Mouse (Mus musculus) stomach, embryonic 15.5 days (tissue): ENCODE data around the gene Cnn3. TPM values are rescaled to one million over a fixed set of nuclear protein-coding genes. Genes with fewer than 3 reads are reported as not detected.

ENCODE experiments used
- ATAC-seq: fragments of 200-750 bp; cut with Nextera tagmentation; 2 replicates; pipeline ENCODE4 v1.8.0; 2017; ENCODE audit warnings: low read depth, moderate number of reproducible peaks, moderate TSS enrichment; ENCODE audit not compliant: insufficient read depth, low FRiP score
- H3K27ac ChIP-seq: fragments of 300-500 bp; sonication (generic); 2 replicates; pipeline ENCODE4 v1.5.1; 2015; ENCODE audit warnings: mild to moderate bottlenecking, inconsistent platforms
- H3K27me3 ChIP-seq: fragments of 300-500 bp; sonication (generic); replicated peaks from 2 replicates; pipeline ENCODE4 v1.6.1; 2015; ENCODE audit warnings: inconsistent platforms
- H3K36me3 ChIP-seq: fragments of 300-500 bp; sonication (generic); 2 replicates; pipeline ENCODE4 v1.6.1; 2015; ENCODE audit warnings: inconsistent platforms
- H3K4me1 ChIP-seq: fragments of 300-500 bp; sonication (generic); 2 replicates; pipeline ENCODE4 v1.6.1; 2015; ENCODE audit warnings: inconsistent platforms
- H3K4me2 ChIP-seq: fragments of 300-500 bp; sonication (generic); 2 replicates; pipeline ENCODE4 v1.6.1; 2015; ENCODE audit warnings: mild to moderate bottlenecking, inconsistent platforms
- H3K4me3 ChIP-seq: fragments of 300-500 bp; sonication (generic); replicated peaks from 2 replicates; pipeline ENCODE4 v1.5.1; 2015; ENCODE audit warnings: inconsistent platforms
- H3K9ac ChIP-seq: fragments of 300-500 bp; sonication (generic); 2 replicates; pipeline ENCODE4 v1.6.1; 2015; ENCODE audit warnings: inconsistent platforms
- H3K9me3 ChIP-seq: fragments of 300-500 bp; sonication (generic); 2 replicates; pipeline ENCODE4 v1.6.1; 2016; ENCODE audit warnings: inconsistent platforms
- WGBS: fragments of 180-500 bp; shearing (Covaris S2); methylation state at CpG from one replicate; pipeline ENCODE4 v1.1.7; 2015; 5-methylcytosine and 5-hydroxymethylcytosine counted together
- polyA plus RNA-seq: library from polyadenylated mRNA; unstranded; fragments of >200 nt; fragmentation: Nextera tagmentation; extraction: Ambion mirVana; gene quantifications from 2 replicates; pipeline ENCODE4 v1.2.1, GENCODE M21; 2015

Gene Cnn3
- polyA plus RNA-seq, 1 experiment from 2014 or later = 525 TPM

DNA sequence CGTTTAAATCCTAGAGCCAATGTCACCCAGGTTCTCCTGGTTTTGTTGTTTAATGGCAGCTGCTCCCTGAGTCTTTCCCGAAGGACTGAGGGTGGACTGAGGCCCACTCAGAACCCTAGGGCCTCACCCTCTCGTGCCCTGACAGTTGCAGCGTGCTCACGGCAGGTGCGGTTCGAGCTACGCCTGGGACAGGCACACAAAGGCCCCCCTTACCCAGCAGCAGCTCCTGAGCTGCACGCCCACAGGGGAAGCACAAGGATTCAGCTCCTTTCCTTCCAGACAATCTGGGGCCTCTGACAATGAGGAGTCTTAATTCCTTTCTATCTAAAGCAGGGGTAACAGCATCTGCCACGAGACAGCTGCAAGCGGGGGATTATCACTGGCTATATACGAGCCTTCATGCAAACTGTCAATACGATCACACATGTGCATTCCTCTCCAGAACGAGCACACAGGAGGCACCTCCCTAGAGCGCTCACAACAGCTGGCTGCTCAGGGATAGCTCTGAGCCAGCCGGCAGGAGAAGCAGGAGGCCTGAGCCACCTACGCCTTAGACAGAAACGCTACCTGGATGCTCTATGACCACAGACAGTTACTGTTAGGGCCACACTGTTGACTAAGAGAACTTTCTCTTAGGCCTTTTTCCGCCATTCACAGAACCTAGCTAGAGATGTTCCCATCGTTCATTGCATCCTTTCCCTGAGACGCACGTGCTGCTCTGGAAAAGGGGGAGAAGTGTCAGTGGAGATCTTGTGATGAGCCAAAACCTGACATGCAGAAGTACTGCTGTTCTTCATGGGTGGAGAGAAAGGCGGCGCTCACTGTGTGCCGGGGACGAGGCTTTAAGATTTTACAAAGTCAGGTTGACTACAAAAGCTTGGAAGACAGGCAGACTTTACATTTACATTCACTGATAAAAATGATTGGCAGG is 54.0 kb downstream of the Cnn3 start:
- H3K9ac ChIP-seq = no peak overlapping the region
- H3K4me3 ChIP-seq = no peak overlapping the region
- H3K9me3 ChIP-seq = no peaks in the 10 kb centered on the region
- no peak for ATAC-seq
- H3K4me2 ChIP-seq = no peak overlapping the region
- 55% methylated on average over 26 of the region's 26 CpGs for WGBS
- no peak overlapping the region for H3K27ac ChIP-seq
- no peaks in the 10 kb centered on the region for H3K36me3 ChIP-seq
- no peaks in the 10 kb centered on the region for H3K4me1 ChIP-seq
- H3K27me3 ChIP-seq = no peaks in the 10 kb centered on the region

- H3K27me3 ChIP-seq = no peaks in the 10 kb centered on the region
- H3K9ac ChIP-seq = no peak overlapping the region
- WGBS = 58% methylated on average over 7 of the region's 8 CpGs
- H3K9me3 ChIP-seq = no peaks in the 10 kb centered on the region
- no peak overlapping the region for H3K4me3 ChIP-seq
- no peaks in the 10 kb centered on the region for H3K4me1 ChIP-seq
- no peaks in the 10 kb centered on the region for H3K36me3 ChIP-seq
- no peak for ATAC-seq
- no peak overlapping the region for H3K4me2 ChIP-seq
- H3K27ac ChIP-seq = no peak overlapping the region
Measured at GRCm38 (mm10) chr3:121480961-121481436, 54.7 kb downstream of the Cnn3 start.

- H3K4me2 ChIP-seq = no peak overlapping the region
- no peaks in the 10 kb centered on the region for H3K4me1 ChIP-seq
- no peak for ATAC-seq
- no peak overlapping the region for H3K4me3 ChIP-seq
- H3K36me3 ChIP-seq = no peaks in the 10 kb centered on the region
- H3K27me3 ChIP-seq = no peaks in the 10 kb centered on the region
- no peaks in the 10 kb centered on the region for H3K9me3 ChIP-seq
- H3K27ac ChIP-seq = no peak overlapping the region
- WGBS = 31% methylated on average over 6 of the region's 6 CpGs
- no peak overlapping the region for H3K9ac ChIP-seq
Measured at GRCm38 (mm10) chr3:121481564-121481963, 55.3 kb downstream of the Cnn3 start.

DNA sequence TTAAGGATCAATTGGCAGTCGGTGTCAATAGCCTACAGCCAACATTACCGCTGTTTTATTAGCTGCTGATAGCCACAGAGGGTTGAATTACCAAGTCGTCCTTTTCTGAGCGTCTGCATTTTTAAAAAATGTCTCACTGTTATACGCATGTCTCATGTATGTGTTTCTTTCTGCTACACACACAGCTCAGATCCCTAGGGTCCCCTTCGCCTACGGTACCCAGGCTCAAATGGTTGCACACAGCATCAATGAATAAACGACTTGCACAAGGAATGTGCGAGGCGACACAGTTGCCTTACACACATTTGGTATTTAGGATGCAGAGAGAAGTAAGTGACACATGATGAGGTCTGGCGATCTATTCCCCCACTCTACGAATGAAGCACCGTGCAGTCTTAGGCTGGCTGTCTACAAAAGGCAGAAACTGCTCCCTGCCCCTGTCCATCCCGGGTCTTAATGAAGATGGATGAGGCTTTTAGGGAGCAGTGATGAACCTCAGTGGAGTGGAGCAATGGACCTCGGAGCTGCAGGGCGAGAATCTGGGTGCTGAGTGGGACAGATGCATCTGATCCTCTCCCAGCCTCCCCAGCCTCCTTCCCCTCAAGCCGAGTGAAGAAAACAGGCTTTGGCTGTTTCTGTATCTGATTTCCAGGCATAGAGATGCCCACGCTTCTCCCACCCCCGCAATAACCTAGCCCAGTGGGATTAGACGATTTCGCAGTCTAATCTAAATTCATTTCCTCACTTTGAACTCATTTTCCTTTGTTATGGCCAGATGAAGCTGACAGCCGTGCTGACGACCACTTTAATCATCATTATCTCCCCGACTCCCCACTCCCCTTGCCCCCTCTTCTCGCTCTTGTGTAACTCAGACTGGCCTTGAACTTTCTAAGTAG is 57.2 kb downstream of the Cnn3 start:
- Histone ChIP-seq H3K4me2 (no peak overlapping the region), H3K4me3 (no peak overlapping the region), H3K27me3 (no peaks in the 10 kb centered on the region), H3K36me3 (no peaks in the 10 kb centered on the region), H3K4me1 (no peaks in the 10 kb centered on the region), H3K9me3 (no peaks in the 10 kb centered on the region), H3K9ac (no peak overlapping the region), H3K27ac (no peak overlapping the region)
- WGBS = 43% methylated on average over 25 of the region's 25 CpGs
- ATAC-seq = no peak

GRCm38 (mm10) chr3:121485201-121485600 is 58.9 kb downstream of the Cnn3 start:
- ATAC-seq = no peak
- no peak overlapping the region for H3K4me3 ChIP-seq

DNA sequence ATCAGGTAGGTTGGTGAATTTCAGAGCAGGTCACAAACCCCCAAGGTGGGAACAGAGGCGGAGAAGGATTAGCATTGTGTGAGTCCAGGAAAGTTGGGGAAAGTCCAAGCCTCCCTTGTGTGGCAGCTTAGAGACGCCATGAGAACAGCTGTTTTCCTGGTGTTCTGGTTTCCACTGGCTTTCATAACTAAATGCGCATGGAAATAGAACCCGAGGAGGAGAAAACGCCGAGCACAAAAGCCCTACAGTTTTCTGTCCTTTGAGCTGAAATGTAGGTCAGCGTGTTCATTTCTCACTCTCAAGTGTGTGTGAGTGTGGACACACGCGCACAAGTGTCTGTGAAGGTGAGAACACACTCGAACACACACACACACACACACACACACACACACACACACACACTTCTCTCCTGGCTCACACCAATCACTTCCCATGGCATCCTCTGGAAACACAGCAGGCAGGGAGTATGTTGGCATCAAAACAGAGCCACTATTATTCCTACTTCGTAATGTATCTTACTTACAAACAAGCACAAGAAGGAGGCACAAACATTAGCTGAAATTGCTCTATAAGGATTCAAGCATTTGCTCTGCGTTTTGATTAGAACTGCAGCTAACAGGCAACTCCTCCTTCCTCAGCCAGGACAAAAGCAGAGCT is 63.3 kb downstream of the Cnn3 start:
- no peaks in the 10 kb centered on the region for H3K9me3 ChIP-seq
- H3K27ac ChIP-seq = 0 out of 2 replicates have a peak overlapping the region, but pooled peaks have one; percentile 4
- no peak overlapping the region for H3K4me2 ChIP-seq
- no peaks in the 10 kb centered on the region for H3K27me3 ChIP-seq
- H3K9ac ChIP-seq = no peak overlapping the region
- H3K4me1 ChIP-seq = peaks cover 9% of the 10 kb centered on the region; the same call in 1 of the 2 replicates
- no peak; the same call in 1 of the 2 replicates for ATAC-seq
- no peak overlapping the region for H3K4me3 ChIP-seq
- no peaks in the 10 kb centered on the region for H3K36me3 ChIP-seq
- 63% methylated on average over 12 of the region's 12 CpGs for WGBS

More at GRCm38 (mm10) chr3:121485201-121485600, 58.9 kb downstream of the Cnn3 start:
- no peaks in the 10 kb centered on the region for H3K27me3 ChIP-seq
- H3K27ac ChIP-seq = no peak overlapping the region
- 0 out of 2 replicates have a peak, but pooled peaks cover 5% of the 10 kb centered on the region for H3K4me1 ChIP-seq
- no peaks in the 10 kb centered on the region for H3K36me3 ChIP-seq
- H3K9me3 ChIP-seq = no peaks in the 10 kb centered on the region
- no peak overlapping the region for H3K9ac ChIP-seq
- no peak overlapping the region for H3K4me2 ChIP-seq
- 57% methylated on average over 2 of the region's 2 CpGs for WGBS

- 43% methylated on average over 5 of the region's 5 CpGs for WGBS
- H3K9me3 ChIP-seq = no peaks in the 10 kb centered on the region
- no peak overlapping the region for H3K4me3 ChIP-seq
- no peaks in the 10 kb centered on the region for H3K36me3 ChIP-seq
- no peak overlapping the region for H3K4me2 ChIP-seq
- no peak overlapping the region for H3K9ac ChIP-seq
- H3K27ac ChIP-seq = no peak overlapping the region
- no peak for ATAC-seq
- no peaks in the 10 kb centered on the region for H3K27me3 ChIP-seq
- H3K4me1 ChIP-seq = peaks cover 9% of the 10 kb centered on the region; the same call in 1 of the 2 replicates
Measured at GRCm38 (mm10) chr3:121490941-121491340, 64.6 kb downstream of the Cnn3 start.

DNA sequence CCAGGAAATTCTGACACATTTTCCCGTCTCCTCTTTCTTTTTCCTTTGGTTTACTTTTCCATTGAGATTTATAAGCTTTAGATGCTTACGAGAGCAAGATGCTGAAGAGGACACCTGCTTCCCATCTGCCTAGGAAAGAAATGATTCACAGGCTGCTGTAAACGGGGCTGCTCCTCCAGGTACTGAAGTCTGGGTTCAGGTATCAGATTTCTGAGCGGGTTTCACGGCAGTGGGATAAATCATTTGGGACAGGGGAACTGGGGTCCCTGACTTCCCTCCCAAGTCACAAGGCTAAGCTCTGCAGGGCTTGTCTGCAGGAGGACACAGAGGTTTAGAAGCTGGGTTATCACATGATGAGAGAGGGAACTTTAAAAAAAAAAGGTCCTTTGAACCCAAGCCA is 65.7 kb downstream of the Cnn3 start:
- Histone ChIP-seq H3K36me3 (no peaks in the 10 kb centered on the region), H3K4me2 (no peak overlapping the region), H3K9me3 (no peaks in the 10 kb centered on the region), H3K27me3 (no peaks in the 10 kb centered on the region), H3K27ac (no peak overlapping the region), H3K9ac (no peak overlapping the region), H3K4me1 (peaks cover 9% of the 10 kb centered on the region; the same call in 1 of the 2 replicates), H3K4me3 (no peak overlapping the region)
- 34% methylated on average over 5 of the region's 5 CpGs for WGBS
- ATAC-seq = no peak

DNA sequence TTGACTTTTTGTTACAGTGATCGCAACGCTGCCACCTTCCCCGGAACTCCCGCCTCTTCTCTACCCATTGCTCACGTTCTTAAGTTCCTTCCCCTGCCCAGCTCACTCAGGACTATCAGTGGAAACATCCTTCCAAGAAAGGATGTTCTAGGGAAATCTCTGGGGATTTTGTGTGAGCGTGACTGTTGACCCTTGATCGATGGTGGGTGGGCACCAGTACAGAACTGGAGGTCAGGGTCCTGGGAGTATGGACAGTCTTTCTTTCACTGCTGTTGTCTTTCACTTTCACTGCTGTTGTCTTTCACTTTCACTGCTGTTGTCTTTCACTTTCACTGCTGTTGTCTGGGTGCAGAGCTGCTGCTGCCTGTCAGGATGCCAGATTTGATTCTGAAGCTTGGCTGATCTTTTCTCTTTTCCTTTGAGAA is 67.7 kb downstream of the Cnn3 start:
- no peaks in the 10 kb centered on the region for H3K27me3 ChIP-seq
- H3K36me3 ChIP-seq = no peaks in the 10 kb centered on the region
- no peak overlapping the region for H3K4me3 ChIP-seq
- H3K4me2 ChIP-seq = no peak overlapping the region
- ATAC-seq = no peak
- H3K9me3 ChIP-seq = no peaks in the 10 kb centered on the region
- 67% methylated on average over 7 of the region's 7 CpGs for WGBS
- no peak overlapping the region for H3K27ac ChIP-seq
- peaks cover 9% of the 10 kb centered on the region; the same call in 1 of the 2 replicates for H3K4me1 ChIP-seq
- H3K9ac ChIP-seq = no peak overlapping the region

GRCm38 (mm10) chr3:121500225-121500624 is 73.9 kb downstream of the Cnn3 start:
- ATAC-seq = no peak; the same call in 1 of the 2 replicates
- 0 out of 2 replicates have a peak, but pooled peaks cover 3% of the 10 kb centered on the region for H3K36me3 ChIP-seq
- H3K4me2 ChIP-seq = no peak overlapping the region
- no peak overlapping the region for H3K27ac ChIP-seq
- no peak overlapping the region for H3K9ac ChIP-seq
- H3K27me3 ChIP-seq = no peaks in the 10 kb centered on the region
- H3K4me3 ChIP-seq = no peak overlapping the region
- 54% methylated on average over 10 of the region's 10 CpGs for WGBS
- H3K4me1 ChIP-seq = no peaks in the 10 kb centered on the region
- no peaks in the 10 kb centered on the region for H3K9me3 ChIP-seq

- H3K9me3 ChIP-seq = no peaks in the 10 kb centered on the region
- H3K9ac ChIP-seq = no peak overlapping the region
- H3K4me1 ChIP-seq = no peaks in the 10 kb centered on the region
- H3K4me2 ChIP-seq = no peak overlapping the region
- no peak overlapping the region for H3K4me3 ChIP-seq
- no peaks in the 10 kb centered on the region for H3K27me3 ChIP-seq
- 62% methylated on average over 5 of the region's 5 CpGs for WGBS
- no peak for ATAC-seq
- 0 out of 2 replicates have a peak, but pooled peaks cover 3% of the 10 kb centered on the region for H3K36me3 ChIP-seq
- H3K27ac ChIP-seq = no peak overlapping the region
Measured at GRCm38 (mm10) chr3:121500734-121501133, 74.4 kb downstream of the Cnn3 start.
